Mouse (Mus musculus) E14TG2a.4 (cell line): ENCODE results near the gene Olfr56.

Source experiments
- CTCF ChIP-seq: conservative IDR thresholded peaks from 2 replicates; pipeline ENCODE4 v1.5.1; 2014; ENCODE audit warnings: low read length
- NANOG ChIP-seq: IDR thresholded peaks from 2 replicates; pipeline ENCODE4 v1.6.1; 2014; ENCODE audit warnings: borderline replicate concordance, low read length, mixed read lengths
- POU5F1 ChIP-seq: IDR thresholded peaks from 2 replicates; pipeline ENCODE4 v1.6.1; 2014; ENCODE audit warnings: low read length, borderline replicate concordance

DNA sequence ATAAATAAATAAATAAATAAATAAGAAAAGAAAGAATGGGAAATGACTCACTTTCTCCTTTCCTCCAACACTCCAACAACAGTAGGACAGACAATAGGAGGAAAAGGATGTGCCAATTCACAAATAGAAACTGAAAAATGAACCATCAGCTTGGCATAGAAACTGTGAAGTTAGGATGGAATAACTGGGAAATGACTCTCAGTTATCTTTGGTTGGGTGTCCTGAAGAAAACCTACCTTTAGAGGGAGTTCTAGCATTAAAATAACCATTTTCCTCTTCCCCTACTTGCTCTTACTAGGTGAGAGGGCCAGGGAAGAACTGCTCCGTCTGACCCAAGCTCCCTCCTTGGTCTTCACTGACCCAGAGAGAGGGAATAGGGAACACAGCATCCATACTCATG lies 127.1 kb downstream of the Olfr56 start:
- TF ChIP-seq CTCF (no peak), POU5F1 (no peak), NANOG (no peak)
